In the genomic region with DNA sequence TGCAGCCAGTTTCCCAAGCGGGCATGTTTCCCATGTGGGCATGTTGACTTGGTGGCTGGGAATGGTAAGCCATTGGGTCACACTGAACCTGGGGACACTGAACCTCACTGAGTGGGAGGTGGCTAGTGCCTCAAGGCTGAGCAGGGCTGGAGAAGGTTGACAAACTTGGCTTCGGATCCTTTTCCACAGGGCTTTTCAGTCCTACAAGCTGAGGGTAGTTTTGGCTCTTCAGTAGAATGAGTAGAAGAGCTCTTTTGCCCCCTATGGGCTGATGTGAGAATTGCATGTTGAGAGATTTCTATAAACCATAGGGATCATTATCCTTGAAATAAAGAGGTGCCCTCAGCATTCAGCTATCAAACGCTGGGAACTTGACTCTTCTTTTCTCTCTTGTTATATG, we compare ENCODE assay signal across 8 mouse cellular contexts. TPM values are rescaled to one million over a fixed set of nuclear protein-coding genes. Genes with fewer than 3 reads are reported as not detected.
DNase-seq lines count a peak whose midpoint lies in the region; ATAC-seq lines count a peak whose summit lies in the region.

No protein-coding gene starts in this region.

- no peak overlapping the region for H3K4me2 ChIP-seq in liver, embryonic 12.5 days
- H3K4me2 ChIP-seq in hindbrain, embryonic 11.5 days (replicated peaks; ENCODE audit: low read depth, low read length): no peak overlapping the region

- H3K4me3 ChIP-seq in liver, embryonic 12.5 days: no peak overlapping the region
- H3K4me3 ChIP-seq in embryonic facial prominence, embryonic 10.5 days: no peak overlapping the region
- no peak overlapping the region for H3K4me3 ChIP-seq in hindbrain, embryonic 11.5 days (ENCODE audit: low read depth, low read length)

- H3K27me3 ChIP-seq in liver, embryonic 12.5 days (replicated peaks): no peaks in the 10 kb centered on the region; the same call in 1 of the 2 replicates
- H3K27me3 ChIP-seq in embryonic facial prominence, embryonic 10.5 days (replicated peaks; ENCODE audit: low read depth, poor library complexity, severe bottlenecking): no peaks in the 10 kb centered on the region
- no peaks in the 10 kb centered on the region for H3K27me3 ChIP-seq in hindbrain, embryonic 11.5 days (ENCODE audit: control insufficient read depth, insufficient read depth, low read length)

- DNase-seq in liver: peak; percentile 20
- DNase-seq in adrenal gland, postnatal 25 days: peak; percentile 35
- peak; percentile 45 for DNase-seq in embryonic facial prominence, embryonic 10.5 days (ENCODE audit: low spot score)
- DNase-seq in hindbrain, embryonic 11.5 days (ENCODE audit: low spot score): peak; percentile 83
- peak; percentile 55 for DNase-seq in layer of hippocampus, adult 9-10 months (ENCODE audit: low spot score)
- DNase-seq in lung, postnatal 14 days: peak; percentile 59
- DNase-seq in right cerebral cortex, postnatal 14 days: peak; percentile 40

- no peak overlapping the region for H3K9ac ChIP-seq in liver, embryonic 12.5 days
- no peak overlapping the region for H3K9ac ChIP-seq in hindbrain, embryonic 11.5 days (ENCODE audit: low read depth, low read length)

- H3K4me1 ChIP-seq in liver, embryonic 12.5 days: no peaks in the 10 kb centered on the region
- no peaks in the 10 kb centered on the region for H3K4me1 ChIP-seq in embryonic facial prominence, embryonic 10.5 days
- no peaks in the 10 kb centered on the region for H3K4me1 ChIP-seq in hindbrain, embryonic 11.5 days (replicated peaks; ENCODE audit: control insufficient read depth, insufficient read depth, low read length)

- H3K36me3 ChIP-seq in liver, embryonic 12.5 days: no peaks in the 10 kb centered on the region
- H3K36me3 ChIP-seq in embryonic facial prominence, embryonic 10.5 days (replicated peaks): no peaks in the 10 kb centered on the region
- no peaks in the 10 kb centered on the region for H3K36me3 ChIP-seq in hindbrain, embryonic 11.5 days (ENCODE audit: control insufficient read depth, insufficient read depth, low read length)

- ATAC-seq in liver, embryonic 12.5 days: no peak
- ATAC-seq in hindbrain, embryonic 11.5 days (ENCODE audit: low FRiP score): peak; percentile 78

- no peaks in the 10 kb centered on the region for H3K9me3 ChIP-seq in liver, embryonic 12.5 days (replicated peaks)
- H3K9me3 ChIP-seq in embryonic facial prominence, embryonic 10.5 days: no peaks in the 10 kb centered on the region
- no peaks in the 10 kb centered on the region for H3K9me3 ChIP-seq in hindbrain, embryonic 11.5 days (ENCODE audit: control insufficient read depth, low read length)

- WGBS in liver, embryonic 12.5 days (ENCODE audit: insufficient replicate concordance): 30% methylated on average over 3 of the region's 3 CpGs
- WGBS in embryonic facial prominence, embryonic 10.5 days: 37% methylated on average over 3 of the region's 3 CpGs
- 35% methylated on average over 3 of the region's 3 CpGs for WGBS in hindbrain, embryonic 11.5 days

- no peak overlapping the region for H3K27ac ChIP-seq in liver, embryonic 12.5 days
- no peak overlapping the region for H3K27ac ChIP-seq in embryonic facial prominence, embryonic 10.5 days (replicated peaks)
- H3K27ac ChIP-seq in hindbrain, embryonic 11.5 days (ENCODE audit: low read depth, low read length): no peak overlapping the region

RNA-seq across cellular contexts. Expression of a gene that starts 22.8 kb away (rescaled TPM):
- polyA plus RNA-seq in liver, embryonic 12.5 days (2016; fragmentation: Nextera tagmentation; extraction: Ambion mirVana): 1.8 and 2.1 TPM in 2 replicates
- 1.6 and 2.2 TPM in 2 replicates for total RNA-seq in adrenal gland, postnatal 25 days (2021)
- polyA plus RNA-seq in embryonic facial prominence, embryonic 10.5 days (2016; fragmentation: Nextera tagmentation; extraction: Ambion mirVana): 0.93 and 0.99 TPM in 2 replicates
- 0.35 TPM in 1 of 2 replicates, not detected in the other for polyA plus RNA-seq in hindbrain, embryonic 11.5 days (2014; fragmentation: Nextera tagmentation; extraction: Ambion mirVana)

RNA-seq across cellular contexts. Expression of a gene that starts 42.2 kb away (rescaled TPM):
- 0.47 and 0.83 TPM in 2 replicates for polyA plus RNA-seq in liver, embryonic 12.5 days (2016; fragmentation: Nextera tagmentation; extraction: Ambion mirVana)
- total RNA-seq in adrenal gland, postnatal 25 days (2021): not detected in 2 replicates
- polyA plus RNA-seq in embryonic facial prominence, embryonic 10.5 days (2016; fragmentation: Nextera tagmentation; extraction: Ambion mirVana): 20.2 and 22.7 TPM in 2 replicates
- polyA plus RNA-seq in hindbrain, embryonic 11.5 days (2014; fragmentation: Nextera tagmentation; extraction: Ambion mirVana): 1.6 and 6.0 TPM in 2 replicates

RNA-seq across cellular contexts. Expression of a gene that starts 57.0 kb away (rescaled TPM):
- 21.9 and 23.4 TPM in 2 replicates for polyA plus RNA-seq in liver, embryonic 12.5 days (2016; fragmentation: Nextera tagmentation; extraction: Ambion mirVana)
- total RNA-seq in adrenal gland, postnatal 25 days (2021): 81.5 and 97.2 TPM in 2 replicates
- 14.7 and 16.4 TPM in 2 replicates for polyA plus RNA-seq in embryonic facial prominence, embryonic 10.5 days (2016; fragmentation: Nextera tagmentation; extraction: Ambion mirVana)
- polyA plus RNA-seq in hindbrain, embryonic 11.5 days (2014; fragmentation: Nextera tagmentation; extraction: Ambion mirVana): 11.5 and 21.7 TPM in 2 replicates

Comparison
In these comparisons a context has a peak if more than half of its experiments do, and no peak if none do; other contexts are left out.
1. DNase-seq: peak in every context shown above with its lines; median percentile 83 in hindbrain, embryonic 11.5 days; 59 in lung, postnatal 14 days; 55 in layer of hippocampus, adult 9-10 months; 45 in embryonic facial prominence, embryonic 10.5 days; 40 in right cerebral cortex, postnatal 14 days; 35 in adrenal gland, postnatal 25 days; 20 in liver.